Mouse (Mus musculus) small intestine, adult 2 months (tissue): ENCODE data around the gene Actl11. TPM values are rescaled to one million over a fixed set of nuclear protein-coding genes. Genes with fewer than 3 reads are reported as not detected.
A peak's percentile ranks its signal among the peaks of the same experiment; 100 is the strongest.

Experiments
- H3K27ac ChIP-seq: fragments of 200-500 bp; 2 replicates; pipeline ENCODE4 v1.5.1; 2012; ENCODE audit warnings: low read depth, low read length, control low read depth, inconsistent platforms; ENCODE audit not compliant: insufficient read depth
- H3K27me3 ChIP-seq: fragments of 200-500 bp; 2 replicates; pipeline ENCODE4 v1.6.1; 2012; ENCODE audit warnings: mild to moderate bottlenecking, moderate library complexity, low read length, inconsistent platforms; ENCODE audit not compliant: control insufficient read depth, insufficient read depth
- H3K36me3 ChIP-seq: fragments of 200-500 bp; 2 replicates; pipeline ENCODE4 v1.6.1; 2012; ENCODE audit warnings: mild to moderate bottlenecking, low read length, control low read depth, inconsistent platforms; ENCODE audit not compliant: control insufficient read depth, insufficient read depth
- H3K4me1 ChIP-seq: fragments of 200-500 bp; 2 replicates; pipeline ENCODE4 v1.6.1; 2012; ENCODE audit warnings: low read length, inconsistent platforms, mixed read lengths; ENCODE audit not compliant: control insufficient read depth, insufficient read depth, insufficient read length
- H3K4me3 ChIP-seq: fragments of 200-500 bp; 2 replicates; pipeline ENCODE4 v1.5.1; 2012; ENCODE audit warnings: low read depth, mild to moderate bottlenecking, control low read depth, inconsistent platforms, low read length, moderate library complexity
- CTCF ChIP-seq: fragments of 200-500 bp; IDR thresholded peaks from 2 replicates; pipeline ENCODE4 v1.5.1; 2012; ENCODE audit warnings: low read depth, mild to moderate bottlenecking, control low read depth, inconsistent platforms, low read length, moderate library complexity, mixed read lengths; ENCODE audit not compliant: insufficient replicate concordance, insufficient read length; ENCODE audit errors: extremely low read depth
- POLR2A ChIP-seq: fragments of 200-500 bp; IDR thresholded peaks from 2 replicates; pipeline ENCODE4 v1.6.1; 2012; ENCODE audit warnings: low read depth, mild to moderate bottlenecking, control low read depth, inconsistent platforms, low read length, moderate library complexity
- WGBS: fragments of 180-500 bp; shearing (Covaris S2); methylation state at CpG from one replicate; pipeline ENCODE4 v1.1.7; 2018; 5-methylcytosine and 5-hydroxymethylcytosine counted together
- polyA plus RNA-seq: library from polyadenylated mRNA; depleted of rRNA; stranded (reverse); fragments of >200 nt; gene quantifications from 2 replicates; pipeline ENCODE4 v1.2.3, GENCODE M21; 2012; rRNA removed

The Actl11 gene
- polyA plus RNA-seq, 1 experiment, result not detected

GRCm38 (mm10) chr9:107971690-107972541 is 43.6 kb downstream of the Actl11 start:
- no peaks in the 10 kb centered on the region for H3K27me3 ChIP-seq
- H3K4me1 ChIP-seq, result peaks cover 16% of the 10 kb centered on the region; the same call in 1 of the 2 replicates
- no peak for TF ChIP-seq CTCF
- no peak for TF ChIP-seq POLR2A
- H3K4me3 ChIP-seq, result no peak overlapping the region
- 28% methylated on average over 8 of the region's 8 CpGs for WGBS
- 0 out of 2 replicates have a peak, but pooled peaks cover 3% of the 10 kb centered on the region for H3K36me3 ChIP-seq
- peak overlapping the region; percentile 46 for H3K27ac ChIP-seq

- TF ChIP-seq CTCF, result no peak
- no peak for TF ChIP-seq POLR2A
- H3K27me3 ChIP-seq, result no peaks in the 10 kb centered on the region
- peaks cover 20% of the 10 kb centered on the region; the same call in 1 of the 2 replicates for H3K4me1 ChIP-seq
- WGBS, result 72% methylated on average over 10 of the region's 10 CpGs
- peak overlapping the region; percentile 98 for H3K27ac ChIP-seq
- no peak overlapping the region for H3K4me3 ChIP-seq
- peaks cover 27% of the 10 kb centered on the region for H3K36me3 ChIP-seq
Measured at GRCm38 (mm10) chr9:107974491-107975171, 46.4 kb downstream of the Actl11 start.

GRCm38 (mm10) chr9:107975399-107976386 is 47.4 kb downstream of the Actl11 start, which contains the start of gene Uba7:
Uba7 (plus strand) TSS chr9:107975505.
- Histone ChIP-seq H3K27ac (peak within 1 kb of the TSS; percentile 98), H3K4me3 (peak within 1 kb of the TSS; percentile 68), H3K27me3 (no peaks in the 10 kb centered on the region), H3K36me3 (peaks cover 35% of the 10 kb centered on the region), H3K4me1 (peaks cover 20% of the 10 kb centered on the region; the same call in 1 of the 2 replicates)
- 41% methylated on average over 12 of the region's 12 CpGs for WGBS
- peak; percentile 53; the same call in 1 of the 2 replicates for TF ChIP-seq POLR2A
- no peak for TF ChIP-seq CTCF

DNA sequence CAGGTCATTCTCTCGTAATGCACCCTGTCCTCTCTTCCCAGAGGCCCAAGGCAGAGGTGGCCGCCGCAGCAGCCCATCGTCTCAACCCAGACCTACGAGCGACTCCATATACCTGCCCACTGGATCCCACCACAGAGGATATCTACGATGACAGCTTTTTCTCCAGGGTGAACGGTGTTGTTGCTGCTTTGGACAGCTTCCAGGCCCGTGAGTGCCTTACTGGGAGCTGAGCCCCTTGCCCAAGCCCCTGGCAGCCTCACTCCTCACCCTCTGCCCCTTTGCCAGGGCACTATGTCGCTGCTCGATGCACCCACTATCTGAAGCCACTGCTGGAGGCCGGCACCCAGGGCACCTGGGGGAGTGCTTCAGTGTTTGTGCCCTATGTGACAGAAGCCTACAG is 50.5 kb downstream of the Actl11 start:
- Histone ChIP-seq H3K36me3 (peaks cover 51% of the 10 kb centered on the region), H3K27ac (no peak overlapping the region), H3K27me3 (no peaks in the 10 kb centered on the region), H3K4me3 (no peak overlapping the region), H3K4me1 (peaks cover 21% of the 10 kb centered on the region)
- 94% methylated on average over 12 of the region's 12 CpGs for WGBS
- TF ChIP-seq CTCF, result no peak
- TF ChIP-seq POLR2A, result no peak

Other genes with a start within 250 kb of the Actl11 start
- gene Gnat1, start 248.8 kb upstream of the Actl11 start, polyA plus RNA-seq, result 0.13 and 0.17 TPM in 2 replicates
- 24.2 and 30.7 TPM in 2 replicates for gene Sema3f, start 218.0 kb upstream of the Actl11 start, polyA plus RNA-seq
- gene Rbm5, start 157.5 kb upstream of the Actl11 start, polyA plus RNA-seq, result 18.0 and 48.9 TPM in 2 replicates
- 4.2 and 16.4 TPM in 2 replicates for gene Rbm6, start 55.2 kb upstream of the Actl11 start, polyA plus RNA-seq
- gene Mon1a, start 40.3 kb upstream of the Actl11 start, polyA plus RNA-seq, result 59.0 and 147 TPM in 2 replicates
- gene Mst1r, start 21.6 kb upstream of the Actl11 start, polyA plus RNA-seq, result 46.4 and 94.7 TPM in 2 replicates
- gene Camkv, start 7.2 kb downstream of the Actl11 start, polyA plus RNA-seq, result 0.35 TPM in 1 of 2 replicates, not detected in the other
- 0.74 and 1.5 TPM in 2 replicates for gene Traip, start 21.7 kb downstream of the Actl11 start, polyA plus RNA-seq
- gene Uba7, start 47.0 kb downstream of the Actl11 start, polyA plus RNA-seq, result 67.0 and 131 TPM in 2 replicates
- not detected in 2 replicates for gene Gm20661, start 54.6 kb downstream of the Actl11 start, polyA plus RNA-seq
- gene Inka1, start 57.4 kb downstream of the Actl11 start, polyA plus RNA-seq, result 3.1 and 6.0 TPM in 2 replicates
- 1.3 and 2.3 TPM in 2 replicates for gene Cdhr4, start 64.0 kb downstream of the Actl11 start, polyA plus RNA-seq
- gene Gm20662, start 67.9 kb downstream of the Actl11 start, polyA plus RNA-seq, result 0.46 TPM in 1 of 2 replicates, not detected in the other
- 70.7 and 160 TPM in 2 replicates for gene Ip6k1, start 74.0 kb downstream of the Actl11 start, polyA plus RNA-seq
- 34.5 and 56.7 TPM in 2 replicates for gene Gmppb, start 120.8 kb downstream of the Actl11 start, polyA plus RNA-seq
- 6.1 and 12.0 TPM in 2 replicates for gene Amigo3, start 124.7 kb downstream of the Actl11 start, polyA plus RNA-seq
- gene Mst1, start 152.0 kb downstream of the Actl11 start, polyA plus RNA-seq, result 0.18 and 0.35 TPM in 2 replicates
- 48.3 and 86.7 TPM in 2 replicates for gene Rnf123, start 154.9 kb downstream of the Actl11 start, polyA plus RNA-seq
- gene Apeh, start 166.1 kb downstream of the Actl11 start, polyA plus RNA-seq, result 127 and 189 TPM in 2 replicates